Mouse (Mus musculus): ENCODE measurements around the gene Gbp3.

GRCm38 (mm10) chr3:142578342-142578741 lies 18.5 kb downstream of the Gbp3 start:
- no peak for TF ChIP-seq CTCF (IDR thresholded peaks at IDR 0.05; ENCODE audit: low read depth)
- no peak for TF ChIP-seq EP300 (IDR thresholded peaks at IDR 0.05; ENCODE audit: low read depth)

Measured in liver, embryonic 14.5 days (tissue).